Mouse (Mus musculus) right cerebral cortex, postnatal 4 days (tissue): ENCODE results near the gene Eddm3b.

Experiments
- DNase-seq: peaks from one replicate; pipeline ENCODE4 v3.0.0-alpha.2; 2022

Eddm3b gene

DNA sequence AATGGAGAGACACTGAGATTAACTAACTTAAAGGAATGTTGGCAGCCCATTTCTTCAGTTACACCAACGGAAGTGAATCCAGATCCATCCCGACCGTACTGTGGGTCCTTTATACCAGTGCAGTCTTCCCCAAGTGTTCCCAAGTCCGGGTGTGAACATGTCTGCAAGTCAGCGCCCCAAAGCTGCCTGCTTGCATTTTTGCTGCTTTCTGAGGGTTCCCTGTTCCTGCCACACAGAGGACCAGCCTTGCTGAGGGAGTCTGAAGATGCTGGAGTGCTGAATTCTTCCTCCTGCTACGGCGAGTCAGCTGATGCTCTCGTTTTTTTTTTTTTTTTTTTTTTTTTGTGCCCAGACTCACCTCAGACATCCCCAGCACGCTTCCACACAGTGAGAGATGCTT, 19.3 kb upstream of the Eddm3b start:
- no peak for DNase-seq

GRCm38 (mm10) chr14:51095736-51096524, 18.3 kb upstream of the Eddm3b start:
- DNase-seq, result no peak

DNA sequence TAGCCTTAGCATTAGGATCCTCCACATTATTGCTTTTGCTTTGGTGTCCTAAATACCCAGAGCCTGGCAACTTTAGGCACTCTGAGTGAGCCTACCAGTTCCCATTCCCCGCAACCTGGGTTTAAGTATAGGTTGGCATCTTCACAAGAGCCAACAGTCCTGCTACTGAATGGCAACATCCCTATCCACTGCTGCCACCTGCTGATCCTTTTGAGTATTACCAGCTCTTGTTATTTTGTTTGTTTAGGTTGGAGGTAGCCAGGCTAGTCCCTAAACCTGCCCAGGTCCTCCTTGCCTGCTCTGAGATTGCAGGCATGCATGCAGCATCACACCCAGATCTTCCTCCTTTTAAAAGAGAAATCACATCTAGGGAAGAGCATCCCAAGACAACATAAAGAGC, 15.9 kb upstream of the Eddm3b start:
- DNase-seq, result peak; percentile 74

DNA sequence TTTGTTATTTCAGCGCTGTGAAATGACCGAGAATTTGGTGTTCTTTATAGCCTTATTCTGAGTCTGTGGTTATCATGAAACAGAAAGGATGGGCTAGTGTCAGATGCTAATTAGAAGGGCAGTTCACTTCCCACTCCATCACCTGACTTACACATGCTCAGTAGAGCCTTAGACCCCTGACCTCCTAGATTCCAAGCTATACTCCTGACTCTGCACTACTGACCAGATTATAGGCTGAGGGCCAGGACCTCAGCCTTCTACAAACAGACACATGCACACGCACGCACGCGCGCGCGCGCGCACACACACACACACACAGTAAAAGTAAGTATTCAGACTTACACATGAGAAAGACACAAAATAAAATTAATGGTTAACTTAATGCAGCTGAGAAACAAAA, 15.3 kb upstream of the Eddm3b start:
- no peak for DNase-seq

DNA sequence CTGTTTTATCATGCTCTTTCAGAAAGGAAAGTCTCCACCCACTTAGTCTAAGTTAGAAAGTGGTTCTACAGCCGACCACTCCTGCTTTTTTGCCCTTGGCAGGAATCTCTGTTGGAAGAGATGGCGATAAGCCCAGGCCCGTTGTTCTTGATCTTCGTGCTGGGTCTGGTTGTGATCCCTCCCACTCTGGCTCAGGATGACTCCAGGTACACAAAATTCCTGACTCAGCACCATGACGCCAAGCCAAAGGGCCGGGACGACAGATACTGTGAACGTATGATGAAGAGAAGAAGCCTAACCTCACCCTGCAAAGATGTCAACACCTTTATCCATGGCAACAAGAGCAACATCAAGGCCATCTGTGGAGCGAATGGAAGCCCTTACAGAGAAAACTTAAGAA, 12.9 kb upstream of the Eddm3b start:
- no peak for DNase-seq

- peak; percentile 86 for DNase-seq
These were observed 11.0 kb upstream of the Eddm3b start for GRCm38 (mm10) chr14:51103217-51103616.

GRCm38 (mm10) chr14:51104366-51104765, 9.9 kb upstream of the Eddm3b start:
- DNase-seq, result no peak

- no peak for DNase-seq
These were observed 7.7 kb upstream of the Eddm3b start for GRCm38 (mm10) chr14:51106449-51106967.

DNA sequence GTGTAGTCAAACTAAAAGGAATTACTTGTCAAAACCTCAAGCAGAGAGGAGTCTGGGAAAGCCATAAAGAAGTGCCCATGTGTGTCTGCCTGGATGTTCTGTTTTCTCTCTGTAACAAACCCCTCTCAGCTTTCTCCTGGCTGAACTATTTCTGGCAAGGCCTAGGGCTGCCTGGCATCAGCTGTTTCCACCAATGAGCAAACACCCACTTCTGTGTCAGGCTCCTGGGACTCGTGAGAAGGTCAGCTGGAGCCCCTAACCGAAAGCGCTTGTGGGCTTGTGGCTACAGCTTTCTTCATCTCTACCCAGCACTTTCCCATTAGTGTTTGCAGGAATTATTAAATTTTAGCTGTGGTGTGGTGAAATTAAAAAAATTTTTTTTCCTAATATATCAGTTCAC, 2.3 kb upstream of the Eddm3b start:
- DNase-seq, result no peak

DNA sequence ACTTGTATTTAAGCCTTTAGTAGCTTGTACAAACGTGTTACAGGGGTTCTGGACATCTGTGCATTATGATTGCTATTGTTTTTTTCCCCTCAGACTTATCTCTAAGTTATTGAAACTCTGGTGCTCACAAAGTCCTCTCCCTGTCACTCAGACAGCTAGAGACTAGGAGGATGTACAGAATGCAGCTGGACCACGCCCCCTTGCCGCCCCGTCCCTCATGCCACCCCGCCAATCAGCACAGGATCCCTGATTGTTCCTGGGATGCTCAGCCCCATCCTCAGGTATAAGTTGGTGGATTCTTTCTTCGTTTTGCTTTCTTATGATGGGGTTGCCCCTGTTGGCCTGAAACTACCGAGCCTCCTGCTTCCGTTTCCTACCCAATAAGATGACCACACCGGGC, 750 bp upstream of the Eddm3b start:
- DNase-seq, result no peak

GRCm38 (mm10) chr14:51125684-51126083, 11.5 kb downstream of the Eddm3b start:
- no peak for DNase-seq

DNA sequence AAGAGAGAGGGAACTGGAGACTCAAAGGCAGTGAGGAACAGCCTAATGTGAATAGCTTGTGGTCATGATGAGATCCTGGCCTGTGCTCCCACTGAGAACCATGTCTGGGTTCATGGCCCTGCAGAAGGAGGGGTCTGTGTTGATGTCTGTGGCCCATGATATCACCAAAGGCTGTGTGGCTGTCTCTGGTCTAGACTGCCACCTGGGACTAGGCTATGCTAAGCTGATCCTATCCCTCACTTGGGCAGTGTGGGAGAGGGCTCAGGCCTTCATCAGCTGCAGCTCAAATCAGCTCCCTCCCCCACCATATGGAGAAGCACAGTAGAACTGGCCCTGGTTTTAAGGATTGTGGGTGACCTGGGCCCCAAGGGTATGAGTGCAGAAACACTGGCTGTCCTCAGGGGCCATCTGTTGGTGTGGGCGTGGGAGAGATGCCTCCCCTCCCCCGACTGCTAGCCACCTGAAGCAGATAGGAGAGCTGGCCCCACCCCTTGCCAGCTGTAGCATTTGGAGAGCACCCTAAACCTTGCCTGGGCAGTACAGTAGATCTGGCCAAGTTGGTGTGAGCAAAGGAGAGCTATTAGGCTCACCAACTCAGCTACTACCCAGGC, 13.5 kb downstream of the Eddm3b start:
- no peak for DNase-seq

DNA sequence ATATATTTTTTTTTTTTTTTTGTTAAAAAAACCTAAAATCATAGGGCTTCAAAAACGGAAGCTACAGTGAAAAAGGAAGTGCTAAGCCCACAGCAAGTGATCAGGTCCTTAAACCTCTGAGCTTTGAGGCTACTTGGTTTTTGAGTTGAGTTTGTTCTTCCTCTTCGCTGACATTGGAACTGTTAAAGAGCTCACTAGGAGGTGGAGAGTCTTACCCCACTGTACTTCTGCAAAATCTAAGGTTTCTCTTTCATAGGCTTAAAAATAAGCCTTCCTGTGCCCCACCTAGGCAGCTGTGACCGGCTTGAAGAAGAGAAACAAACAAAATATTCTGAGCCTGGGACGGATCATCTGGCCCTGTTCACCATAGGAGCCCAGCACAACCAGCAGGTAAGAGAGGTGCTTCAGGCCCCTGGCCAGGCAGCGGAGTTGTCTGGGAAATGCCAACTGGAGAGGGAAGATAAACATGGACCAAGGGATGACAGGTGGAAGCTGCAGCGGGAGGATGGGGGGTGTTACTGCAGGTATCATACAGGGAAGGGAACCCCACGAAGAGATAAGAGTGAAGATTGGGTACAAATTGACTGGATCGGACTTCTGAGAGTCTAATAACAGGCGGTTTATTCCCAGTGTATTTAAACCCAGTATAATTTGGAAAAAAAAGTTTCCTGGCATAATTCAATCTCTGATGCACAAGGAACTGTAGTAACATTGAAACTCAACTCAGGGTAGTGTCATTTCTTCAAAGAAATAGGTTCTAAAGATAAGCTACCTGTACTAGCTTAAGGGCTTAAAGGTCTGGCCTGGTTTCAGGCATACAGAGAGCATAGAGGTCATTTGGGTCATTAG, 14.8 kb downstream of the Eddm3b start:
- DNase-seq, result no peak

- DNase-seq, result no peak
These were observed 15.4 kb downstream of the Eddm3b start for GRCm38 (mm10) chr14:51129624-51129975.

DNA sequence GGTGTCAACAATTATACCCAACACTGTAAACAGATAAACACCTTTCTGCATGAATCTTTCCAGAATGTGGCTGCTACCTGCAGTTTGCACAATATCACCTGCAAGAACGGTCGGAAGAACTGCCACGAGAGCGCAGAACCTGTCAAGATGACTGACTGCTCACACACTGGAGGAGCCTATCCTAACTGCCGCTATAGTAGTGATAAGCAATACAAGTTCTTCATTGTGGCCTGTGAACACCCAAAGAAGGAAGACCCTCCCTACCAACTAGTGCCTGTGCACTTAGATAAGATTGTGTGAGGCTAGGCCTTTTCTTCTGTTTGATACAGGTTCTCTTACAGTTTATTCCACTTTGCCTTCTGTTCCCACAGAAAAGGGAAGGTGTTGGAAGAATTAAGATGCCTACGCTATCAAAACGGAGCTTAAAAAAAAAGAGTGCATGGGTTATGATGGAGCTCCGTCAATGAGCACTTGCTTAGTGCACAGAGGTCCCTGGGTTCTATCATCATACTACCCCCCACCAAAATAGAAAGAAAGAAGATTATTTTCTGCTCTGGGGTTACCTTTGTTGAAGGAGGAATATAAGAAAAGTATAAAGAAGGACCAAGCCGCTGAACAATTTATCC, 16.2 kb downstream of the Eddm3b start:
- no peak for DNase-seq

DNA sequence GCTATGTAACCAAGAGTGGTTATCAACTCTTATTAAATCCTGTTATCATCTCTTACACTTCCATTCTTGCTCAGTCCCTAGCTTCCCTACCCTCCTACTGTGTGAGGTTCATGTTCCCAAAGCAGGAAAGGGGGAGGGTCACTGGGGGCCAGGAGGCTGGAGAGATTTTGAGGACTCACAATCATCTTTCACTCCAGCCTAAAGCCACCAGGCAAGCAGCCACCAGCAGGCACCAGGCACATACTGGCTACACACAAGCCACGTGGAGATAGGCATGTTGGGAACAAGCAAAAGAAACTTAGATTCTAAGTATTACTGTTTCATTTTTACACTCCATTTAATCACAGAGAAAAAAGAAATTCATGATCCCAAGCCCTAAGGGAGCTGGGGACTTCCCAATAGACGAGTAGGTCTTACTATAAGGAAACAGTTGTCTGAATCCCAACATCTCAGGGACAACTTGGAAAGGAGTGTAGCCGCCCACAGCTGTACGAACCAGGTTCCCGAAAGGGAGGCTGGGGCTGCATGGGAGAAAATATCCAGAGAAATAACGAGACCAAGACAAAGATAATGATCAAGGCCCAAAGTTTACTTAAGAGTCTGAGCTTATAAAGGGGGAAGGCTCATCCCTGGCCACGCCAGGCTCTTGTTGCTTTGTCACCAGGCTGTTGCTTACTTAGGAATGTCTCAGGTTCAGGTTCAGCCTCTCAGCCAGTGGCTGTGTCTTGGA, 17.0 kb downstream of the Eddm3b start:
- no peak for DNase-seq

GRCm38 (mm10) chr14:51132372-51132771, 18.1 kb downstream of the Eddm3b start:
- DNase-seq, result no peak

DNA sequence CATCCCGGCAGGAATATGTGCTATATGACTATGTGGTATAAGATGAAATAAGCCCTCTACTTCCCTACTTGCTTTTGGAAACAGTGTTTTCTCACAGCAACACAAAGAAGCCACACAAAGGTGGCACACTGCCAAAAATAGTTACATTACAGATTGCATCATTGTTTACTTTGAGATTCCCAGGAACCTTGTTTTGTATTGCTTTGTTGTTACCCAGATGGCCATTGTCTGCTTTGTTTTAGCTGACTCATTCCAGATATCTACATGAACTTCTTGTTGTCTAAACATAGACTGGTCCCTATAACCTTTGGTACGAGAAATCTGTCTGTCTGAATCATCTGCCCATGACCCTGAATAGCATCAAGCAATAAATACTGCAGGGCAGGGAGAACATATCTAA, 26.1 kb downstream of the Eddm3b start:
- no peak for DNase-seq

- DNase-seq, result no peak
These were observed 27.9 kb downstream of the Eddm3b start for GRCm38 (mm10) chr14:51142119-51142518.

DNA sequence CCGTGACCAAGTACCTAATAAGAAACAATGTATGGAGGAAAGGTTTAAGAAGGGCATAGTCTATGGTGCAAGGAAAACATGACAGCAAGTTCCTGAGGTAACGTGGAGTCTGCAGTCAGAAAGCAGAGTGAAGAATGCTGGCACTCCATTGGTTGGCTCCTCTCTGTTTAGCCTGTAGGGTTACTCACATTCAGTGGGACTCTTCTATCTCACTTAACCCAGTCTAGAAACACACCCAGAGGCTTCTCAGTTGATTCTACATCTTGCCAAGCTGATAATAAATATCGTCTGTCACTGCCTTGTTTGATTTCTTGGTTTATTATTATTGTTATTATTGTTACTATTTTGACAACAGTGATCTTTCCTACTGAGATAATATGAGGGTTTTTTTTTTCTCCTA, 28.3 kb downstream of the Eddm3b start:
- DNase-seq, result no peak

GRCm38 (mm10) chr14:51143287-51143686, 29.1 kb downstream of the Eddm3b start:
- no peak for DNase-seq

DNA sequence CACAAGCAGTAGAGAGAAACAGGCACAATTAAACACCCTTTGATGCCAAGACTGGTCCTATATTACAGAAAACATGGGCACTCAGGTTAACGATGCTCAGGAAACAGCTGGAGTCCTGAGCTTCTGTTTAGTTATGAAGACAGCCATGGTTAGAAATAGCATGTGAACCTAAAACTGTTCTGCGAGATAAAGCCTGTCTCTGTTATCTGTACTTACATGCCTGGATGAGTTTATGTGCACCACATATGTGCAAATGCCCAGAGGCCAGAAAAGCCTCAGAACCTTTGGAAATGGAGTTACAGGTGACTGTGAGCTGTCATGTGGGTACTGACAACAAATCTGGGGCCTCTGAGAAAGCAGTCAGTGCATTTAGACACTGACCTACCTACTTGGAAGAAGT, 29.7 kb downstream of the Eddm3b start:
- DNase-seq, result no peak

GRCm38 (mm10) chr14:51144451-51144850, 30.2 kb downstream of the Eddm3b start:
- no peak for DNase-seq
